Mouse (Mus musculus) limb, embryonic 12.5 days (tissue): ENCODE measurements at regions not wholly inside any gene's neighbourhood (a gene's known extent, or its start where the extent isn't known, plus 50 kb on each side); places are given as distances from the start of the nearest gene placed in this dataset.

ENCODE experiments used
- ATAC-seq: fragments of 200-750 bp; cut with Nextera tagmentation; 2 replicates; pipeline ENCODE4 v1.8.0; 2017; ENCODE audit warnings: low read depth, moderate TSS enrichment; ENCODE audit not compliant: insufficient number of reproducible peaks, insufficient read depth, low FRiP score, low TSS enrichment
- H3K27ac ChIP-seq: fragments of 300-500 bp; sonication (generic); 2 replicates; pipeline ENCODE4 v1.5.1; 2016; ENCODE audit warnings: mild to moderate bottlenecking, moderate library complexity
- H3K27me3 ChIP-seq: fragments of 300-500 bp; sonication (generic); 2 replicates; pipeline ENCODE4 v1.6.1; 2016; ENCODE audit warnings: mild to moderate bottlenecking, moderate library complexity
- H3K36me3 ChIP-seq: fragments of 300-500 bp; sonication (generic); 2 replicates; pipeline ENCODE4 v1.6.1; 2016; ENCODE audit warnings: mild to moderate bottlenecking, moderate library complexity
- H3K4me1 ChIP-seq: fragments of 300-500 bp; sonication (generic); replicated peaks from 2 replicates; pipeline ENCODE4 v1.6.1; 2016
- H3K4me2 ChIP-seq: fragments of 300-500 bp; sonication (generic); 2 replicates; pipeline ENCODE4 v1.6.1; 2016; ENCODE audit warnings: mild to moderate bottlenecking, moderate library complexity
- H3K4me3 ChIP-seq: fragments of 300-500 bp; sonication (generic); replicated peaks from 2 replicates; pipeline ENCODE4 v1.5.1; 2016; ENCODE audit warnings: mild to moderate bottlenecking
- H3K9ac ChIP-seq: fragments of 300-500 bp; sonication (generic); replicated peaks from 2 replicates; pipeline ENCODE4 v1.6.1; 2016; ENCODE audit warnings: mild to moderate bottlenecking, moderate library complexity
- H3K9me3 ChIP-seq: fragments of 300-500 bp; sonication (generic); 2 replicates; pipeline ENCODE4 v1.6.1; 2016; ENCODE audit warnings: mild to moderate bottlenecking, moderate library complexity
- WGBS: fragments of 180-500 bp; shearing (Covaris S2); methylation state at CpG from one replicate; pipeline ENCODE4 v1.1.7; 2016; 5-methylcytosine and 5-hydroxymethylcytosine counted together

GRCm38 (mm10) chr1:42632286-42632685, 63.3 kb upstream of the Pou3f3 start:
- Histone ChIP-seq H3K4me2 (no peak overlapping the region), H3K36me3 (no peaks in the 10 kb centered on the region), H3K9ac (no peak overlapping the region), H3K9me3 (no peaks in the 10 kb centered on the region), H3K4me3 (no peak overlapping the region), H3K27me3 (0 out of 2 replicates have a peak, but pooled peaks cover 6% of the 10 kb centered on the region), H3K27ac (no peak overlapping the region), H3K4me1 (peaks cover 22% of the 10 kb centered on the region)
- no peak for ATAC-seq

DNA sequence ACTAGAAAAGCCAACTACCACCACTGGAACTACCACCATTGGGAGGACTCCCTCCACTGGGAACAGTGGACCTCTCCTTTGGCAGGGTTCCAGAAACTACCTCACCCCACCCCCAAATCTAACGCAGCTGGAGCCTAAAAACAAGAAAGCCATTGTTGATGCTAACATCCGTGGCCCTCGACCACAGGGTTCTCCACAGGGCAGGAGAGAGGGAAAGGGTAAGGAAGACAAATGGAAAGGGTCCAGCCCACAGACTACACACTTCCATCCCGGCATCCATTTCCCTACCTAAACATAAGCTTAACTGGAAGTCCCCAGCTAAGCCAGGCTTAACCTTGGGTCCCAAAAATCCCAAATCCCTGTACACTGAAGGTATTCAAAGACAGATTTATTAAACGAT, 59.0 kb upstream of the Pou3f3 start:
- Histone ChIP-seq H3K27me3 (no peaks in the 10 kb centered on the region), H3K9ac (no peak overlapping the region), H3K4me3 (no peak overlapping the region), H3K4me1 (peaks cover 12% of the 10 kb centered on the region), H3K27ac (no peak overlapping the region), H3K4me2 (no peak overlapping the region), H3K36me3 (no peaks in the 10 kb centered on the region), H3K9me3 (no peaks in the 10 kb centered on the region)
- WGBS, result 61% methylated on average over 5 of the region's 5 CpGs
- no peak for ATAC-seq
